Comparison of ENCODE assay signal across 21 mouse cellular contexts in the genomic region with DNA sequence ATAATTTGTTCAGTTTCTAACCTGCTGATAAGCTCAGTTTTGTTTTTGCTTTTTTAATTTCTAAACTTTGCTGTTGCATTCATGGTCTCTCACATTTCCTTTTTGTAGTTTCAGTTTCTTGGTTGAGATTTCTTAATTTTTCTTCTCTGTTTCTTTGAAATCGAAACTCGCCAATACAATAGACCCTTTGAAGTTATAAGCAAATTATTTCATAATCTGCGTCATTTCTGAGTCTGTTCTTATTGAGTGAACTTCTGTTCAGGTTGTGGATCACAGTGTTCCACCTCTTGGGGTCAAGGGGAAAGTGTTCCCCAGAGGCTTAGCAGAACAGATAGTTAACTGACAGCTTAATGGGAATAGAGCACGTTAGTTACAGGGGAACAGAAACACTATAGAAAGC. TPM values are rescaled to one million over a fixed set of nuclear protein-coding genes. Genes with fewer than 3 reads are reported as not detected.
A peak's percentile ranks its signal among the peaks of the same experiment; 100 is the strongest.
DNase-seq lines count a peak whose midpoint lies in the region; ATAC-seq and TF ChIP-seq lines count a peak whose summit lies in the region.
"Had no signal": no experiment of that assay in that cellular context is flagged by ENCODE, and none has a peak within 500 bp of the region (broad histone marks: within the 10 kb centered on the region; RNA-seq: fewer than 3 reads in every experiment).

No protein-coding gene starts in this region.

- H3K4me3 ChIP-seq in liver, postnatal 0 days (ENCODE audit: low read depth, low read length), result no peak overlapping the region
- no peak overlapping the region for H3K4me3 ChIP-seq in liver, embryonic 12.5 days
- H3K4me3 ChIP-seq in bone marrow macrophage, adult 2 months (ENCODE audit: insufficient read depth, low read length), result no peak overlapping the region
- H3K4me3 ChIP-seq in macrophage (ENCODE audit: inconsistent target), result no peak overlapping the region
- H3K4me3 ChIP-seq: embryonic facial prominence, embryonic 13.5 days; forebrain, embryonic 12.5 days; heart, adult 2 months; heart, embryonic 15.5 days had no signal

- 0 out of 2 replicates have a peak, but pooled peaks have one; percentile 16 for ATAC-seq in liver, postnatal 0 days
- no peak for ATAC-seq in liver, embryonic 12.5 days
- ATAC-seq: forebrain, embryonic 16.5 days had no signal

- no peak for TF ChIP-seq CTCF in liver, postnatal 0 days (IDR thresholded peaks at IDR 0.05; ENCODE audit: low read depth)
- no peak for TF ChIP-seq CTCF in bone marrow macrophage, adult 2 months (IDR thresholded peaks at IDR 0.05; ENCODE audit: low read depth, low read length)

- no peak overlapping the region for H3K9ac ChIP-seq in liver, postnatal 0 days (replicated peaks)
- no peak overlapping the region for H3K9ac ChIP-seq in liver, embryonic 12.5 days
- H3K9ac ChIP-seq: embryonic facial prominence, embryonic 13.5 days; forebrain, embryonic 12.5 days; heart, embryonic 15.5 days; hindbrain, embryonic 14.5 days had no signal

- no peak overlapping the region for H3K4me2 ChIP-seq in liver, postnatal 0 days (ENCODE audit: low read depth, low read length)
- no peak overlapping the region for H3K4me2 ChIP-seq in liver, embryonic 12.5 days
- H3K4me2 ChIP-seq: embryonic facial prominence, embryonic 13.5 days; forebrain, embryonic 12.5 days; heart, embryonic 11.5 days; heart, embryonic 15.5 days; hindbrain, embryonic 14.5 days had no signal

- no peaks in the 10 kb centered on the region for H3K9me3 ChIP-seq in liver, postnatal 0 days (ENCODE audit: low read length)
- no peaks in the 10 kb centered on the region for H3K9me3 ChIP-seq in liver, embryonic 12.5 days (replicated peaks)
- H3K9me3 ChIP-seq: embryonic facial prominence, embryonic 13.5 days; forebrain, embryonic 12.5 days; heart, embryonic 15.5 days had no signal

- peaks cover 8% of the 10 kb centered on the region; the same call in 1 of the 2 replicates for H3K4me1 ChIP-seq in liver, postnatal 0 days (ENCODE audit: insufficient read depth)
- no peaks in the 10 kb centered on the region; the same call in 1 of the 2 replicates for H3K4me1 ChIP-seq in liver, embryonic 12.5 days
- H3K4me1 ChIP-seq in bone marrow macrophage, adult 2 months (ENCODE audit: control insufficient read depth, insufficient read depth, low read length), result peaks cover 48% of the 10 kb centered on the region
- H3K4me1 ChIP-seq: embryonic facial prominence, embryonic 13.5 days had no signal

- no peak for DNase-seq in liver, postnatal 0 days
- DNase-seq in embryo, embryonic 9.5 days (ENCODE audit: extremely low spot score), result no peak
- no peak for DNase-seq in urinary bladder, adult 2 months (ENCODE audit: low spot score)
- no peak for DNase-seq in neural tube, embryonic 10.5 days (ENCODE audit: extremely low spot score, low spot score)
- DNase-seq: adrenal gland, postnatal 25 days; cerebellum, adult 11 months; cerebellum, adult 8-10 months; cerebellum, postnatal 14 days; gastrocnemius, postnatal 10 days; heart, adult 2 months; heart, postnatal 14 days had no signal

- H3K27me3 ChIP-seq in liver, postnatal 0 days (ENCODE audit: insufficient read depth, low read length), result no peaks in the 10 kb centered on the region
- no peaks in the 10 kb centered on the region for H3K27me3 ChIP-seq in liver, embryonic 12.5 days (replicated peaks)
- H3K27me3 ChIP-seq: embryonic facial prominence, embryonic 13.5 days; forebrain, embryonic 12.5 days; heart, embryonic 15.5 days had no signal

- no peaks in the 10 kb centered on the region for H3K79me2 ChIP-seq in macrophage (ENCODE audit: inconsistent target)

- 0 out of 2 replicates have a peak overlapping the region, but pooled peaks have one; percentile 17 for H3K27ac ChIP-seq in liver, postnatal 0 days (ENCODE audit: low read depth)
- no peak overlapping the region for H3K27ac ChIP-seq in liver, embryonic 12.5 days
- peak overlapping the region; percentile 88 for H3K27ac ChIP-seq in bone marrow macrophage, adult 2 months (ENCODE audit: insufficient read depth, low read depth, low read length)
- peak overlapping the region; percentile 86 for H3K27ac ChIP-seq in macrophage
- H3K27ac ChIP-seq: embryonic facial prominence, embryonic 13.5 days; forebrain, embryonic 12.5 days; heart, adult 2 months; heart, embryonic 15.5 days; hindbrain, embryonic 14.5 days had no signal

- TF ChIP-seq POLR2A in bone marrow macrophage, adult 2 months (IDR thresholded peaks at IDR 0.05; ENCODE audit: borderline replicate concordance, low read depth, low read length), result no peak

- 0 out of 2 replicates have a peak, but pooled peaks have one; percentile 30 for TF ChIP-seq EP300 in liver, postnatal 0 days (IDR thresholded peaks at IDR 0.05; ENCODE audit: low read depth)

- no peaks in the 10 kb centered on the region for H3K36me3 ChIP-seq in liver, postnatal 0 days (replicated peaks; ENCODE audit: insufficient read depth, low read length)
- H3K36me3 ChIP-seq in liver, embryonic 12.5 days, result no peaks in the 10 kb centered on the region
- no peaks in the 10 kb centered on the region for H3K36me3 ChIP-seq in macrophage (ENCODE audit: inconsistent target)
- H3K36me3 ChIP-seq: embryonic facial prominence, embryonic 13.5 days; forebrain, embryonic 12.5 days; heart, embryonic 15.5 days had no signal

- WGBS in liver, postnatal 0 days (ENCODE audit: insufficient replicate concordance), result 60% methylated on average over 4 of the region's 4 CpGs
- WGBS in liver, embryonic 12.5 days (ENCODE audit: insufficient replicate concordance), result 81% methylated on average over 4 of the region's 4 CpGs
- 9% methylated on average over 4 of the region's 4 CpGs for WGBS in macrophage (ENCODE audit: missing documents)

RNA-seq across cellular contexts. Expression of a gene that starts 47.2 kb away (rescaled TPM):
- 0.60 and 0.66 TPM in 2 replicates for polyA plus RNA-seq in liver, postnatal 0 days (2015; fragmentation: Nextera tagmentation; extraction: Ambion mirVana)
- polyA plus RNA-seq in liver, embryonic 12.5 days (2016; fragmentation: Nextera tagmentation; extraction: Ambion mirVana), result 0.29 and 0.42 TPM in 2 replicates
- 12.9 and 14.4 TPM in 2 replicates for polyA plus RNA-seq in bone marrow macrophage, adult 2 months (2012; ENCODE audit: insufficient read depth, insufficient read length, missing spikeins)
- 100 to 1,000 TPM; 106 to 713 (median 456) TPM for total RNA-seq in macrophage (2018; cell fraction: chromatin; rRNA removed)
- total RNA-seq in macrophage (2018; cell fraction: cytosol; rRNA removed), result 100 to 1,000 TPM in 6 of 26 experiments, 10 to 100 TPM in 20; 64.3 to 138 (median 81.4) TPM
- 100 to 1,000 TPM; 172 to 441 (median 313) TPM for total RNA-seq in macrophage (2018; cell fraction: nucleus; rRNA removed)
- polyA plus RNA-seq in macrophage (2018), result 26.0 to 42.9 TPM (median 37.2 TPM) in 3 replicates
- 10.1 and 14.9 TPM in 2 replicates for polyA plus RNA-seq in urinary bladder, adult 2 months (2012; rRNA removed)
- total RNA-seq: MEL had no signal
